Mouse (Mus musculus) kidney, postnatal 14 days (tissue): ENCODE measurements around the gene Stxbp1.

Source experiments
- DNase-seq: peaks from one replicate; pipeline ENCODE4 v3.0.0; 2022; ENCODE audit warnings: mixed read lengths

Gene Stxbp1

DNA sequence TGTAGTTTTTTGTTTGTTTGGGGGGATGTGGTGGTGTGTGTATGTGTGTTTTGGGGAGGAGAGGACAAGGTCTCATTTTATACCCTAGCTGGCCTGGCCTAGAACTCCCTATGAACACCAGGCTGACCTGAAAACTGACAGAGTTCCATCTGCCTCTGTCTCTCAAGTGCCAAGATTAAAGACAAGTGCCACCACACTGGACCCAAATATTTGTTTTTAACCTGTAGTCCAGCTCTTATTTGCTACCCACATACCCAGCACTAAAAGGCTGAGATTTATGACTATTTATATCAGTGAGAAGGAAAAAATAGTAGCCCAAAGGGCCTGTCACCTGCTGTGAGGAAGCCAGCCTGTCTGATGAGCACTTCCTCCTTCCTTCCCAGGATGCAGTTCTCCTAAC, 11.5 kb downstream of the Stxbp1 start:
- no peak for DNase-seq

DNA sequence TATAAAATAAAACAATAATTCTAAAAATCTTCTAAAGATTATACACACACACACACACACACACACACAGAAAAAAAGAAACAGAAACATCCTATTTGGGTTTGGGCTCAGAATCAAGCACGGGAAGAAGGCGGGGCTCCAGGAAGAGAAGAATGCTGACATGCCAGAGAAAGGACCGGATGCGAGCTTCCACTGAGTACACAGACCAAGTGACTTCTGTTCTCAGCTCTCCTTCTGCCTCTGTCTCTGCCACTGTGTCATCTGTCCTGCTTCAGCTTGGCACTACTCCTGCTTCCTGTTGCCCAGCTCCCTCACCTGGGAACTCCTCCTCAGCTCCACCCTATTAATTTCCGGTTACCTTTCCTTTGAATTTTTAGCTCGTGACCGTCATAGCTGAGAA, 12.5 kb downstream of the Stxbp1 start:
- DNase-seq, result peak; percentile 81

DNA sequence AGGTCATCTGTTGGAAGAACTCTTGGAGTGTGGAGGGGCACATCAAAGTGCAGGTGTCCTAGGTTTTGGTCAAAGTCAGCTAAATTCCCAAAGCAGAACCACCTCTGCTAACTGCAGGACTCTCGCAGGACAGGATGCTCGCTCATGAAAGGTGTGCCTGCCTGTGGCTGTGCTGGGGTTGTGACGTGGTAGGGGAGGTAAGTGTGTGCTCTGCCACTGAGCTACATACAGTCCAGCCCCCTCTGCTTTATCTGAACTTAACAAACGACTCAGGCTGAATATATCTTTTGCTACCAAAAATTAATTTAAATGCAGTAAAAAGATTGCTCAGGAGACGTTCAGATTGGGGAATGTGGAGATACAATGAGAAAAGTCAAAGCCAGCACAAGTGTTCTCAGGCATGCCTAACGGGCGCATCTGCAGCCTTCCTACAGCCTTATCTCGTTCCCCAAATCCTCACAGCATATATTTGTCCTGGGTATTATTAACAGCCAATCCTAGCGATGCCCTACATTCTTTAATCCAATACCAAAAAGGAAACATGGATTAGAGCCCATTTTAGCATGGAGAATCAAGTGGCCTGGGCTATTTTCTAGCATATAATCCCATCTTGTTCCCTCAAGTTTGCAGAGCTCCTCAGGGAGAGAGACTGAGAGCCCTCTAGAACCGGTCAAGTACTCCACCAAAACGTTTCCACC, 17.9 kb downstream of the Stxbp1 start:
- DNase-seq, result no peak

DNA sequence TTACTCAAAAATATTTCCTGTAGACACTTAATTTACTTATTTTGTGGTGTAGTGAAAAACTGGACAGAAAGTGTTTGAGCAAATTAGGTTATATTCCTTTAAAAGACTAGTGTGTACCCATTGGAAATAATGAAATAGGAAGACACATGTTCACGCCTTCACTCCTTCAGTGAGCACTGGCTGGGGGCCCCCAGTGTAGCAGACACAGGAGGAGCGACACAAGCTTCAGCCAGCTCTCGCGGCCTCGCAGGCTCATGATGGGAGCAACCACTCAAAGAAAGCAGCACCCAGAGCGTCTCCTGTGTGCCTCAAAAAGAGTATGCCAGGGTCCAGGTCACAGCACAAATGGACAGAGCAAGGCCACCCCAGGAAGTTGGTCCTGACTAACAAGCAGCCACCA, 21.2 kb downstream of the Stxbp1 start:
- no peak for DNase-seq

DNA sequence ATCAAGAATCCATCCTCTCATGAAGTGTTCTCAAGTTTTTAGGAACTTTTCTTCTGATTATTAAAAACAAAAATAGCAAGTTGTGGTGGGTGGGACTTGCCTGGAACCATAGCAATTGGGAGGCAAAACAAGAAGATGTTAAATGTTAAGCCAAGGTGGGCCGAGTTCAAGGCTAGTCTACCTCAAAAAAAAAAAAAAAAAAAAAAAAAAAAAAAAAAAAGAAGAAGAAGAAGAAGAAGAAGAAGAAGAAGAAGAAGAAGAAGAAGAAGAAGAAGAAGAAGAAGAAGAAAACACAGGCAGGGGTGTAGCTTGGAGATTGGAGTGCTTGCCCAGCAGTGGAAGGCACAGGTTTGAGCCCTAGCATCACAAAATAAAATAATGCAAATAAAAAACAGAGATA, 22.3 kb downstream of the Stxbp1 start:
- DNase-seq, result no peak

DNA sequence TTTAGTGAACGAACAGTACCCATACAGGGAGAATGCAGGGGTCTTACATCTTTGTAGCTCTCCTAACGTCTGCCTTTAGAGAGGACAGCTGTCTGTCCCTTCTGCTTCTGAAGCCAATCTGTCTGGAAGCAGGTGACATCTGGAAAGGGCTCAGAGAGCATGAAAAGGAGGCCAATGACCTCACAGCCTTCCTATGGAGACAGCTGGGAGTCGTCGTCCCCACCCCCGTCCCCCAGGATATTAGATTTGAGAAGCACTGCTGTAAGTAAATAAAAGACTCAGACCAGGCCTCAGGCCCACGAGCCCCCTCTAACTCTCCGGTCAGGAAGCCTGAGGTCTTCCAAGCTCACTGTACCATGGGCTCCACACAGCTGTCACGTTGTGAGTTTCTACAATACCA, 22.9 kb downstream of the Stxbp1 start:
- DNase-seq, result no peak

DNA sequence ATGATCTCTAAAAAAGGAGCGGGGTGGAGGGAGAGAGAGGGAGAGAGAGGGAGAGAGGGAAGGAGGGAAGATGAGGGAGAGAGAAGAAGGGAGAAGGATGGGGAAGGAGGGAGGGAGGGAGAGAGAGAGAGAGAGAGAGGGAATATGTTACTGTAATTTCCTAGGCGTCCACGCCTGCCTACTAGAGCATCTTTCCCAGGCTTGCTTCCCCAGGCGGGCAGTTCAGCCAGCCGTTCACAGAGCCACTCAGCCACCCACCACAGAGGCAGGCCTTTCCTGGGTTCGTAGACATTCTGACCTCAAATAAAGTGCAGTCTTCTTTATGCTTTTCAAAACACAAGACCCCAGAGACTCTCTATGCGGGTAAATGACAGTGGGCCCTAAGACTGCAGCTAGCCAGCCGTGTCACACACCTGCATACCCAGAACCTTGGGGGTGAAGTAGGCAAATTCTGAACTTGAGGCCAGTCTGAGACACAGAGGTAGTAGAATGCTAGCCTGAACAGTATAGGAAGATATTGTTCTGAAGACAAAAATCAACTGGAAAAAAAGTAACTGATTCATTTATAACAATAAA, 23.4 kb downstream of the Stxbp1 start:
- DNase-seq, result no peak

DNA sequence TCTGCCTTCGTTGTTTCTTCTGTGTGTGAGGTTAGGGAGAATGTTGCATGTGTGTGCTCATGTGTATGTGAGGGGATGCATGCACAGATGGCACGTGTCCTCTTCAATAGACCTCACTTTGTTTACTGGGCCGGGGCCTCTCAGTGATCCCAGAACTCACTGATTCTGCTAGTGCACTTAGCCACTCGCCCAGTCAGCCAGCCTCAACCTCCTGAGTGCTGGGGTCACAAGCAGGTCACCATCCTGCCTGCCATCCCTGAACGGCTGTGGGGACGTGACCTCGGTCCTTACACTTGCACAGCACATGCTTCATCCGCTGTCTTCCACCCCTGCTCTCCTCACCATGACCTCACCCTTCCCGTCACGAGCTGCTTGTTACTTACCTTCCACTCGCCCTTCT, 23.9 kb downstream of the Stxbp1 start:
- no peak for DNase-seq

DNA sequence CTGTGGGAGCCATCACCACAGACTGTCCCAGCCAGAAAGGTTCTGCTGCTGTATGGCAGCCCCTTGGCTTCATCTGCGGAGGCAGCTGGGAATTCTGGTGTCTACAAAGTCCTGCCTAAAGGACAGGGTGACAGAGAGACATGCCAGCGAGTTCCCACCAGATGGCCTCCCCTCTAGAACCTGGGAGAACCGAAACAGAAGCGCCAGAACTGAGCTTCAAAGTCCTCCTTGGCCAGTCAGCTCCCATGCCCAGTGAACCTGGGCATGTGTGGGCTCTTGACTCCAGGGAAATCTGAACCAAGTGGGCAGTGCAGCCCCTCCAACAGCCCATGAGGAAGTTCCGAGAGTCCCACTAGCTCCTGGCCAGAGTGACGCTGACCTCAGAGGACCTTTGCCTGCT, 24.4 kb downstream of the Stxbp1 start:
- DNase-seq, result no peak

DNA sequence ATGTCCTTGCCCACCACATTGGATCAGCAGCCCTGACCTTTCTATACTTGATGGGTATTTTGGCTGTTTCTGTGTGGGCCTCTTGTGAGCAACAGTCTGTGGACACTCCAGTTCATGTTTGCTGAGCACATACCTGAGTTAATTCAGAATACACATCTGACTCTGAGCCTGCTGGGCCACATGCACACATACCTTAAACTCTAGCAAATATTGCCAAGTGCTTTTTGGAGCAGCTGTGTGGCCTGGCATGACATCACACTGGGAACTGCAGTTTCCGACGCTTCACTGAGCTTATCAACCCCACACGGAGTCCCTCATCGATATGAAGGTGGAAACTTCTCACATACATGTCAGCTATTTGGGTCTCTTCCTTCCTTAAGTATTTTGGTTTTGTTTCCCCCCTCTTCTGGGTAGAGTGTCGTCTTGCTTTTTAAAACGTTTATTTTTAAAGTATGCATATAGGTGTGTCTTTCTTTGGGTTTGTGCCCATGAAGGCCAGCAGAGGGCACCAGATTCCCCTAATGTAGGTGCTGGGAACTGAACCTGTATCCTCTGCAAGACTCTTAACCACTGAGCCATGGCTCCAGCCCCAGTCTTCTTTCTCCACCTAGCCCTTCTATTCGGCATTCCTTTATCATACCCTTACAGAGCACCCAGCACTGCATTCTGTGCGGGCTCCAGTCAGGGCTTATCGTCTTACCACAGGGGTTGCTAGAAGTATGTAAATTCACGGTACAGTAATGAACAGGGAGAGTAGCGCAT, 25.8 kb downstream of the Stxbp1 start:
- peak; percentile 44 for DNase-seq

DNA sequence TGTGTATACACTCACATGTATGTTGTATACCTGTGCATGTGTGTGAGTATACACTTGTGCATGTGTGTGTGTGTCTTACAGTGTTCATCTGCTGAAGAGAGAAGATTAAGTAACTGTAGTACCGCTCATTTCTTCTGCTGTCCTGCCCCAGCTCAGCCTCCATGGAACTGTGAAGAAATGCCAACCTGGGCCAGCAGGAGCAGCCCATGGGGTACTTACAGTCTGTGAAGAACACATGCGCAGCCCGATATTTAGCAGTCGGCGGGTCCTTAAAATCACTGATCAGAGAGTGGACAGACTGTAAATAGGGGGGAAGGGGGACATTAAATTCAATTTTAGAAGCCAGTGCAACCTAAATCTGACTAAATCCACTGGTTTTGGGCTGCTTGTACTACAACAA, 28.8 kb downstream of the Stxbp1 start:
- DNase-seq, result no peak

DNA sequence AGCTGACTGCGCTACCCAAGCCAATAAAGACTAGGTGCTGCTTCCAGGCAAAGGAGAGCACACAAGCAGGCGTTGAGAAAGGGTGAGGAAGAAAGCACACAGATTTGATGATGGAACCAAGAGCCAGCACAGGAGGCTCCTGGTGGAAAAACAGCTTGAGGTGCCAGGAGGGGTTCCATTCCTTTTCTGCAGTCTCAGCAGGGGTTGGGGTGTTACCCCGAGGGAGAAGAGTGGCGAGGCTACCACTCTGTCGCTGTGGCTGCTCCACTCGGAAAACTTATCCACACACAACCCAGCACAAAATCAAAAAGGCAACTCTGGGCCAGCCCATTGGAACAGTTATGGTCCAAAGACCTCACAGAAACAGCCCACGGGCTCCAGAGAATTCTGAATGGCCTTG, 29.5 kb downstream of the Stxbp1 start:
- DNase-seq, result no peak

DNA sequence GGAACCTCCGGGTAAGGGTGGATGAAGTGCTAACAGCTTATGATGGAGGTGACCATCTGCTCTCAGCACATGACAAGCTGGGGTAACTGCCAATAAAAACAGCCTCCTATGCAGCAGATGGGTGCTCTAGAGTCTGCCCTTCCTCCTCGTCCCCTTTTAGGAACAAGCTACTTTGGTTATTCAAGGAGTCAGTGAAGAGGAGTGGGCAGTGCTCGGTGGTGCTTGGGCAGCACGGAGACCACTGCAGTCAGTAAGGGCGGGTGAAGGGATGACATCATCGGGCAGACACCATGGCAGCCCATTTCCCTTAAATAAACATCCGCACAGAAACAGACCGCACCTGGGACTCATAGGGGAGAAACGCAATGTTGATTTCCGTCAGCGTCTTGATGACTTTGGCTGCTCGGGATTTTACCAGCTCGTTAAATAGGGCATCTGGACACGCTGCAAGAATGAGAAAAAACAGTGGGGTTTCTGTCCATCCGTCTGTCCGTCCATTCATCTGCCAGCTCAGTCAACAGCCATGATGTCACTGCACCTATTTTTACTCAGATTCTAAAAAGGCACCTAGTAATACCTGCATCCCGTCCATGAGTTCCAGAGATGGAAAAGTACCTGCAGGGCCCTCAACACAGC, 30.0 kb downstream of the Stxbp1 start:
- no peak for DNase-seq

DNA sequence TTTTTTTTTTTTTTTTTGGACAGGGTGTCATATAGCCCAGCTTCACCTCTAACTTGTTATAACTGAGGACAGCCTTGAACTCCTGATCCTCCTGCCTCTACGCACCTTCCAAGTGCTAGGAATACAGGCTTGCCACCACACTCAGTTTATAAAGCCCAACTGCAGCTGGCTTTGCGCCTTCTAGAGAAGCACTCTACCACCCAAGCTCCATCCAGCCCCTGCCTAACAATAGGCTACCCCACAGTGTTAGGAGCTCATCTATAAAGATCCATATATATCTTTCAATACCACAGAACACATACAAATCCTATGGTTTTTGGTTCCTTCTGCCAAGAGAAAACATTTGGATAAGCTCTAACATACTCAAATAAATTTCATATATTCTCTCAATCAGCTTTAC, 30.5 kb downstream of the Stxbp1 start:
- no peak for DNase-seq

DNA sequence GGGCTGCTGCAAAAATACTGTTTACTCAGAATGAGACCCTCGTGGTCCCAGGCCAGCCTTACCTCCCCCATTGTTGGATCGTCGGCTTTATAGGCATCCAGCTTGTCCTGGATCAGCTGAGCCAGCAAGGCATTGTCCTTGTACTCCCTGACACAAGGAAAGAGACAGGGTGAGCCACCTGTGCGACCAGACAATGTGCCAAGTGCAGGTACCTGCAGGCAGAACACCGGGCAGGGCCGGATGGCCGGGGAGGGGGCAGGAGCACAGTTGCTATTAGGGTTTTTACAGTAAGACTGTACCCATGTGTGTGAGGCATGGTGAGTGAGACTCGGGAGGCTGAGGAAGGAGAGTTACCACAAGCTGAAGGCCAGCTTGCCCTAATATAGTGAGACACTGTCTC, 35.1 kb downstream of the Stxbp1 start:
- DNase-seq, result no peak

DNA sequence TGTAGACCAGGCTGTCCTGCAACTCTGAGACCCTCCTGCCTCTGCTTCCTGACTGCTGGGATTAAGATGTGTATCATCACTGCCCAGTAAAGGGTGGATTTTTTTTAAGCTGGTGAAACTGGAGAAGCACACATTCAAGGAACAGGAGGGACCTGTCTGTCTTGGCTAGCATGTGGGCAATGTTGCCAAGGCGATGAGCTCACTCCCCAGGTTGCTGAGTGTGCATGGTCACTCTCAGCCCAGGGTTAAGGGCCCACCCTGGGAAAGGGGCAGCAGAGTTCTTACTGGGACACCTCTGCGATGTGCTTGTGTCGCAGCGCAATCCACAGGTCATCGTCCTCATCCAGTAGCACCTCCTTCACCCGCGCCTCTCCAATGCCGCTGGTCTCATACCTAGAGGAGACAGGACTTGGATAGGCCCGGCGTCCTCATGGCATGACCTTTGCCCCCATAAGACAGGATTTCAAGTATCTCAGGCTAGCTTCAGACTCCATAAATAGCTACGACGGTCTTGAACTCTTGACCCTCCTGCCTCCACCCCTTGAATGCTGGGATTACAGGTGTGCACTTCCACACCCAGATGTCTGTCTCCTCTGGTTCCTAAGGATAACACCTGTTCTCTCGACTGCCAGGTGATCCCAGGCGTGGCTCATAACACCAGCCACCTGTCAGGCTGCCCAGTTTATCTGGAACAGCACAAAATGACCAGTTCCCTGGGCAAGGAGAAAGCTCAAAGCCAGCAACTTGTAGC, 38.1 kb downstream of the Stxbp1 start:
- DNase-seq, result no peak

DNA sequence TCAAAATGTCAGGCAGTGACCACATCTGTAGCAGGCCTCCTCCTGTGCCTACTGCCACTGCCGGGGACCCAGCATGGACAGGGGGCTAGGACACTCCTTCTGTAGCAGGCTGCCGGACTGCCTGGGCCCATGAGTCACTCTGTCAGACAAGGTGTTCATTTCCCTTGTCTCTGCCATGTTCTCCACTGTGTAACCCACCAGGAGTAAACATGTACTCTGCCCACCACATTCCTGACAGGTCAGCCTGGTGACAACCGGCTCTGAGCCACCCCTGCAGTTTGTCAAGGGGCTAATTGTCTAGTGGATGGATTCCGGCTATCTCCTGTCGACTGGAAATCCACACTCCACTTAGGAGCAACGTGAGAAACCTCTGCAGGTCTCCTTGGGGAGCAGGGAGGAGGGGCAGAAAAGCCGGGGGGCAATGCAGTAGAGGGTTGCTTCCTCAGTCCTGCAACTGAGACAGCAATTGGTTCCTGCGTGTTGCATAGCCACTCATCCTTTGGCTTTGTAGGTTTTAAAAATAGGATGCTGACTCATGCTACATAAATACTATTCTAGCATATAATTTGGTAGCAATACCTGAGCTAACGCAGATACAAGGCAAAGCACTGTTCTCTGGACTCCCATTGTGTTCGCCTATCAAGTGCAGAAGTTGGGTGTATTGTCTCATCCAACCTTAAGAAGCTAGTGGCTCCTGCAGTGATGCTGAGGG, 48.6 kb downstream of the Stxbp1 start:
- no peak for DNase-seq

DNA sequence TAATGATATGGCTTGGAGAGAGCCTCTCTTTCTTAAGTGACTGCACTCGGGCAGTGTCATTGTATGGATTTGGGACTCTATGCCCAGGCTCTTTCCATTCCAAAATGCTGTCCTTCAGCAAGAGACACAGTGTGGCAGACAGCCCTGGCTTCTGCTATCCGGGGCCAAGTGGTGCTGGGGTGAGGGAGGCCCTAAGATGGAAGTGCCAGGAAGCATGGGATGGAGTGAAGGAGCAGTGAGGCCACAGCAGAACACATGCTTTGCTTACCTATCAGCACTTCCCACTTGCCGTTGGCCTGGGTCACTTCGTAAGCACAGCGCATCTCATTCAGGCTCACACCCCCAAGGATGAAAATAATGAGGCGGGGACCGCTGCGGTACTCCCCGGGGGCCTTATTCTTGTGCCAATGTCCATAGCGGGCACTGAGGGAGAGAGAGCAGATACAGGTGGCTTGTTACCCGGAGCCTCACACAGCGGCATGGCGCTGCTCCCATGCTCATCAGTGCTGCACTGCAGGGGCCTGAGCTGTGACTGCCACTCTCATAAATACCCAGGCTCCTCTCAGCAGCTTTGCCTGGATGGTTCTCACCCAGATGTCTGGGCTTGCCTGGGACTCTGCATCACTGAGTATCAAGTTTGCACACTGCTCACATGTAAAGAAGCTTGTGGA, 51.2 kb downstream of the Stxbp1 start:
- DNase-seq, result no peak

DNA sequence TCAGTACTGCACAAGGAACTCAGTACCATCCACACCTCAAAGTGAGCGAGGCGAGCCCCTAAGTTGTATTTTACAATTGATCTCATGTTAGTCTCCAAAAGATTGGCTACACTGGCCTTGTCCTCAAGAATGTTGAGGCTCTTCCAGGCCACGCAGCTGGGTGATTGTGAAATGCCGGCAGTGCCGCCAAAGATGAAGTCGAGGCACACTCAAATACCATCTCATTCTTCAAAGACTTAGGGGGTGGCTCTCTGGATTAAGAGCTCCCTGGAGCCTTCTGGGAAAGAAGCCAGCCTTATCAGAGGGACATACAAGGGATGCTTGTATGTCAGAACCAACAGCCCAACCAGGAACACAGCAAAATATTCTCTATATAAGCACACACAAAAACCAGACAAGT, 55.7 kb downstream of the Stxbp1 start:
- peak; percentile 42 for DNase-seq

DNA sequence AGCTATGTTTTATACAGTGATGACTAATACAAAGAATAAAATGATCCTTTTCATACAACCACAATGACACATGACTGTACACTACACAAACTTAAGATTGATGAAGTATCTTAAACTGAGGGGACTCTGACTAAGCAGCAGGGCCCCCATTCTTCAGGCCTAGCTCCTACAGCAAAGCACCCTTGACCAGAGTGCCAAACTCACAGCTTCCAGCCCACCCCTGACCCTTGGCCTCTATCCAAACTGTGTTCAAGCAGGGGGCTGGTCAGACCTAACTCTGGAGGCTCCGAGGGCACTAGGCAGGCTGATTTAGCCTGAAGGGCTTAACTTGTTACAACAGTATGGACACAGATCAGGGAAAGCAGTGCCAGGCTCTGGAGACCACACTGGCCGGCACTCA, 58.5 kb downstream of the Stxbp1 start:
- no peak for DNase-seq

DNA sequence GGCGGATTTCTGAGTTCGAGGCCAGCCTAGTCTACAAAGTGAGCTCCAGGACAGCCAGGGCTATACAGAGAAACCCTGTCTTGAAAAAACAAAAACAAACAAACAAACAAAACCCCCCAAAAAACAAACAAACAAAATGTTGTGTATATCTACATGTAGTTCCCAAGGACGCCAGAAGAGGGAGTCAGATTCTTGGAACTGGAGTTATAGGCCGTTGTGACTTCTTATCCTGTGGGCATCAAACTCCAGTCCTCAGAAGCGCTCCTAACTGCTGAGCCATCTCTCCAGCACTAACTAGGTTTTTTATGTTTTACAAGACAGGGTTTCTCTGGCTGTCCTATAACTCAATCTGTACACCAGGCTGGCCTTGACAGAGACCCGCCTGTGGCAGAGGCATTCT, 59.9 kb downstream of the Stxbp1 start:
- DNase-seq, result no peak
